Mouse (Mus musculus): ENCODE measurements around the gene Tomt.
A peak's percentile ranks its signal among the peaks of the same experiment; 100 is the strongest.
"Not testable (repeated sequence)": the region's sequence is repeated elsewhere in the genome, so short reads cannot be mapped to it uniquely, and the experiment has no call there.

The Tomt gene

GRCm38 (mm10) chr7:101906287-101906681 is at the start of gene Tomt:
Tomt (minus strand) TSS chr7:101906359.
- no peak for DNase-seq

- DNase-seq: no peak
These were observed 49.7 kb upstream of the Tomt start for GRCm38 (mm10) chr7:101955862-101956261.

GRCm38 (mm10) chr7:101955276-101955675 is 49.1 kb upstream of the Tomt start:
- DNase-seq: no peak

- no peak for DNase-seq
These were observed 48.0 kb upstream of the Tomt start for GRCm38 (mm10) chr7:101954163-101954562.

- DNase-seq: no peak
These were observed 45.9 kb upstream of the Tomt start for GRCm38 (mm10) chr7:101952098-101952497.

- no peak for DNase-seq
These were observed 45.5 kb upstream of the Tomt start for GRCm38 (mm10) chr7:101951648-101952047.

- DNase-seq: not testable (repeated sequence)
These were observed 42.8 kb upstream of the Tomt start for GRCm38 (mm10) chr7:101949008-101949407.

- no peak for DNase-seq
These were observed 33.6 kb upstream of the Tomt start for GRCm38 (mm10) chr7:101939758-101940157.

- DNase-seq: peak in 1 of 2 experiments; percentile 39
These were observed 32.2 kb upstream of the Tomt start for GRCm38 (mm10) chr7:101938348-101938747.

GRCm38 (mm10) chr7:101937569-101937968 is 31.4 kb upstream of the Tomt start:
- DNase-seq: peak; percentile 86 to 91

GRCm38 (mm10) chr7:101936996-101937395 is 30.8 kb upstream of the Tomt start:
- DNase-seq: no peak

- no peak for DNase-seq
These were observed 29.8 kb upstream of the Tomt start for GRCm38 (mm10) chr7:101935957-101936356.

- DNase-seq: peak; percentile 95 to 97
These were observed 27.6 kb upstream of the Tomt start, which contains the start of the genes Lrrc51 and Numa1 for GRCm38 (mm10) chr7:101933751-101934240. Lrrc51 (minus strand) TSS chr7:101933895. Numa1 (plus strand) TSS chr7:101934111.

- DNase-seq: no peak
These were observed 27.1 kb upstream of the Tomt start for GRCm38 (mm10) chr7:101933300-101933699.

- no peak for DNase-seq
These were observed 26.4 kb upstream of the Tomt start for GRCm38 (mm10) chr7:101932551-101932950.

GRCm38 (mm10) chr7:101928093-101928492 is 21.9 kb upstream of the Tomt start:
- DNase-seq: no peak

- not testable (repeated sequence) for DNase-seq
These were observed 19.7 kb upstream of the Tomt start for GRCm38 (mm10) chr7:101925892-101926291.

- peak; percentile 71 to 80 for DNase-seq
These were observed 11.9 kb upstream of the Tomt start for GRCm38 (mm10) chr7:101918071-101918470.

- DNase-seq: no peak
These were observed 5.8 kb upstream of the Tomt start for GRCm38 (mm10) chr7:101911982-101912381.

GRCm38 (mm10) chr7:101910138-101910537 is 4.0 kb upstream of the Tomt start:
- no peak for DNase-seq

GRCm38 (mm10) chr7:101908367-101908766 is 2.2 kb upstream of the Tomt start:
- no peak for DNase-seq

GRCm38 (mm10) chr7:101906696-101907095 is 537 bp upstream of the Tomt start:
- DNase-seq: no peak

- peak; percentile 99 to 100 for DNase-seq
These were observed 435 bp downstream of the Tomt start, which contains the start of gene Lamtor1 for GRCm38 (mm10) chr7:101905561-101906286. Lamtor1 (plus strand) TSS chr7:101905904.

- DNase-seq: no peak
These were observed 3.3 kb downstream of the Tomt start for GRCm38 (mm10) chr7:101902846-101903245.

Data from cerebellum, postnatal 36 days (tissue).